Mouse (Mus musculus) cerebellum, adult 11 months (tissue): ENCODE data around the gene Tbx6.

Experiments
- DNase-seq: peaks from one replicate; pipeline ENCODE4 v3.0.0; 2022

The Tbx6 gene

DNA sequence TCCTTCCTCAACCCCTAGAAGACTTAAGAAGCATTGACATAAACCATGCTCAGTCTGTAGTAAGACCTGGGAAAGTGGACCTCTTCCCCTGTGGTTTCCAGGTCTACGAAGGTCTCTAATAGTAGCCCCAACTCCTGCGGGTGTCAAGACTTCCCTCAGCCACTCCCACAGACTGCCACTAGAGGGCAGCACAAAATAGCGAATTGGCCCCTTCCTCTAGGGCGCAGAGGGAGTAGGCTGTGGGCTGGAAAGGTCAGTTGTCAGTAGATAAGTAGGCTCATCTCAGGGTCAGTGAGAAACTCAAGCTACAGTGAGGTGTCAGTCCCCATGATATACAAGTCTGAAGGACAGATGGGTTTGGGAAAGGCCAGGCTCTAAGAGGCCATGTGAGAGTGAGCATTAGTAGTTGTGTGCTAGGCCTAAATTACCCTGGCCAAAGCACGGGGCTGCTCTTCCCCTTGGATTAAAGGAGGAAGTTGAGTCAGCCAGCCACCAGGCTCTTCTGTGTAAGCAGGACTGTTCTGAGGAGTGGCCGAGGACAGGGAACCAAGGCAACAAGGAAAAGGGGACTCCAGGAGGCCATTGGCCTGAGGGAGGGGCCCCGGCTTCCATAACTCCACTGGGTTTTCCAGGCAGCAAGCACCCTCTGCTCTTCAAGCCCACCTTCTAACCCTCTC is 40.7 kb downstream of the Tbx6 start:
- DNase-seq = peak; percentile 86

- no peak for DNase-seq
These were observed 41.5 kb downstream of the Tbx6 start for GRCm38 (mm10) chr7:126822741-126823140.

GRCm38 (mm10) chr7:126823202-126823711 is 42.0 kb downstream of the Tbx6 start:
- peak; percentile 64 for DNase-seq

DNA sequence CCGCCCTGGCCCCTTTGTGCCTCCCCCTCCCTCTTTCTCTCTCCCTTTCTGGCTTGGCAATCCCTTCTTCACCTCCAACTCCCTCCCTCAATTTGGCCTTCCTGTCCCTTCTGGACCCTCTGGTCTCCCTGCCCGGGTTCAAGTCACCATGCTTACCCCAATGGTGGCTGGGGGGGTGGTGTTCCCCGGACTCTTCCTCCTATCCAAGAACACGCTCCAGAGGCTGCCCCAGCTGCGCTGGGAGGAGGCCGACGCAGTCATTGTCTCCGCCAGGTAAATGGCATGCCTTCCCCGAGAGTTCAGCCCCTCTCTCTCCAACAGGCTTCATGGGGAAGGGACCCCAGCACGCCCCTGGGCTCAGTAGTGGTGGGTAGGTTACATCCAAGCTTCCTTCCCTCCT is 42.7 kb downstream of the Tbx6 start:
- no peak for DNase-seq

DNA sequence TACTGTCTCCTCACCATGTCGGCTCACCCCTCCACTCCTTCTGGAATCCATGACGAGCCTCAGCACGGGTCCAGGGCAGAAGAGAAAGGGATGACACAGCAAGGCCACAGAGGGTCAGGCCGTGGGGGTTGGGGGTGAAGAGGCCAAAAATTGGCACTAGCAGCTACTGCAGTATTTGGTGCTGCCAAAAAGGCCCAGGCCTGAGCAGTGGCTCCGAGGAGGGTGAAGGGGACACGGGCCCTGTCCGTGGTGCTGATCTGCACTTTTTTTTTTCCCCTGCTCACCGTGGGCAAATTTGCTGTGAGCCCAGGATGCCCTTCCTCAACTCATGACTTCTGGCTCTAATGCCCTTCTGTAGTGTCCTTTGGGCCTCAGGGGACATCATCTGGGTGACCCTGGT is 44.1 kb downstream of the Tbx6 start:
- no peak for DNase-seq

DNA sequence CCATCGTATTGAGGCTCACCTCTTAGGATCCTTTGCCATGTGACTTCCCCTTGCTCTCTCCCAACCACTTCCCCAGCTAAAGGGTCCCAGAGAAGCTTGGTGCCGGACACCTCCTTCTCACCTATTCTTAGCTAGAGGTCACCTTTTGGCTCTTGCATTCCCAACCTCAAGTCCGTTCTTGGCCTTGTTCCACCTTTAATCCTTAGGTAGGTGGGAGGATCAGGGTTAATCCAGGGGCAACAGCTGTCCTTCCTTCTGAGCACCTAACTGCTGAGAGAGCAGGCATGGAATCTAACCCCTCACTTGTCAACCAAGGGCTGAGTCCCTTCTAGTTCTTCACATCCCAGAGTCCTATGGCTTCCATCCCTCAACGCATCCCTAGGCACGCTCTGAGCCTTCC is 44.7 kb downstream of the Tbx6 start:
- no peak for DNase-seq

DNA sequence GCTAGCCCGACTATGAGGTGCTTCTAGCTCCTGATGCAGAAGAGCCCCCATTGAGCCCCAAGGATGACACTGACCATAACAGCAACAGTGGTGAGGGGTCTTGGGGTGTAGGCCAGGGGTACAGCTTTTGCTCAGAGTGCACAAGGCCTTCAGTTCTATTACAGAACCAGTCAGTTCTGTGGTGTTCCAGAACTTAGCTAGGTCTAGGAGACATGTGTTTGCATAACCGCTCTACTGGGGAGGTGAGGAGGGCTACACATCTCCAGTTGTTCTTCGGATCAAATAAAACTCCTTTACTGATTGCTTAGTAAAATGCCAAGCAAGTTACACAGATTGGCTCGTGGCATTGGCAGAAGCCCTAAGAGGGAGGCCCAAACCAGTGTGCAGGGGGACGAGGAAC is 50.3 kb downstream of the Tbx6 start, which contains the start of gene 4930451I11Rik:
Gene 4930451I11Rik, minus strand, starts transcription at position 101 of the 400 bp plus-strand sequence.
- DNase-seq = no peak

- DNase-seq = peak; percentile 81
These were observed 50.8 kb downstream of the Tbx6 start for GRCm38 (mm10) chr7:126832036-126832598.

GRCm38 (mm10) chr7:126833294-126833693 is 52.0 kb downstream of the Tbx6 start:
- no peak for DNase-seq
